15 mouse cellular contexts compared by ENCODE assay signal in genomic region chr3:101348501-101349161, GRCm38 (mm10). TPM values are rescaled to one million over a fixed set of nuclear protein-coding genes. Genes with fewer than 3 reads are reported as not detected.
DNase-seq lines count a peak whose midpoint lies in the region; ATAC-seq lines count a peak whose summit lies in the region.
"Had no signal": no experiment of that assay in that cellular context is flagged by ENCODE, and none has a peak within 500 bp of the region (broad histone marks: within the 10 kb centered on the region; RNA-seq: fewer than 3 reads in every experiment).

No protein-coding gene starts in this region.

- no peak for ATAC-seq in hindbrain, embryonic 12.5 days (ENCODE audit: low FRiP score)
- no peak for ATAC-seq in midbrain, embryonic 13.5 days
- ATAC-seq: CD4-positive, CD25-positive, alpha-beta regulatory T cell, adult 4 months; forebrain, embryonic 14.5 days; intestine, embryonic 15.5 days had no signal

- no peak overlapping the region for H3K4me3 ChIP-seq in hindbrain, embryonic 12.5 days
- no peak overlapping the region for H3K4me3 ChIP-seq in hindbrain, embryonic 10.5 days
- H3K4me3 ChIP-seq in midbrain, embryonic 13.5 days (replicated peaks), result no peak overlapping the region
- H3K4me3 ChIP-seq: embryonic facial prominence, embryonic 13.5 days; intestine, embryonic 15.5 days had no signal

- 0 out of 2 replicates have a peak, but pooled peaks cover 5% of the 10 kb centered on the region for H3K9me3 ChIP-seq in hindbrain, embryonic 12.5 days (replicated peaks)
- 0 out of 2 replicates have a peak, but pooled peaks cover 2% of the 10 kb centered on the region for H3K9me3 ChIP-seq in hindbrain, embryonic 10.5 days
- peaks cover 6% of the 10 kb centered on the region; the same call in 1 of the 2 replicates for H3K9me3 ChIP-seq in midbrain, embryonic 13.5 days
- H3K9me3 ChIP-seq: embryonic facial prominence, embryonic 13.5 days; intestine, embryonic 15.5 days had no signal

- 71% methylated on average over 9 of the region's 9 CpGs for WGBS in hindbrain, embryonic 12.5 days
- WGBS in hindbrain, embryonic 10.5 days, result 68% methylated on average over 9 of the region's 9 CpGs
- 63% methylated on average over 9 of the region's 9 CpGs for WGBS in midbrain, embryonic 13.5 days

- no peak overlapping the region for H3K4me2 ChIP-seq in hindbrain, embryonic 12.5 days (replicated peaks)
- H3K4me2 ChIP-seq in midbrain, embryonic 13.5 days (replicated peaks), result no peak overlapping the region
- H3K4me2 ChIP-seq: embryonic facial prominence, embryonic 13.5 days; intestine, embryonic 15.5 days had no signal

- no peaks in the 10 kb centered on the region for H3K36me3 ChIP-seq in hindbrain, embryonic 12.5 days
- no peaks in the 10 kb centered on the region for H3K36me3 ChIP-seq in hindbrain, embryonic 10.5 days
- H3K36me3 ChIP-seq in midbrain, embryonic 13.5 days, result no peaks in the 10 kb centered on the region
- H3K36me3 ChIP-seq: embryonic facial prominence, embryonic 13.5 days; intestine, embryonic 15.5 days had no signal

- H3K9ac ChIP-seq in hindbrain, embryonic 12.5 days, result no peak overlapping the region
- H3K9ac ChIP-seq in midbrain, embryonic 13.5 days (replicated peaks), result no peak overlapping the region
- H3K9ac ChIP-seq: embryonic facial prominence, embryonic 13.5 days; intestine, embryonic 15.5 days had no signal

- peak overlapping the region; percentile 62; the same call in 1 of the 2 replicates for H3K27ac ChIP-seq in hindbrain, embryonic 12.5 days
- H3K27ac ChIP-seq in hindbrain, embryonic 10.5 days, result no peak overlapping the region
- peak overlapping the region; percentile 74 for H3K27ac ChIP-seq in midbrain, embryonic 13.5 days
- H3K27ac ChIP-seq: intestine, embryonic 15.5 days; macrophage had no signal

- DNase-seq in hindbrain, embryonic 10.5 days (ENCODE audit: low spot score), result no peak
- peak; percentile 50 for DNase-seq in thymus, postnatal 0 days (ENCODE audit: low spot score)
- no peak for DNase-seq in thymus, adult 18-20 months
- DNase-seq in spleen, adult 18-20 months, result no peak
- no peak for DNase-seq in B cell, adult 2 months
- DNase-seq: cerebellum, postnatal 36 days; gastrocnemius, postnatal 14 days; kidney, postnatal 10 days had no signal

- peaks cover 33% of the 10 kb centered on the region for H3K4me1 ChIP-seq in hindbrain, embryonic 12.5 days
- peaks cover 30% of the 10 kb centered on the region for H3K4me1 ChIP-seq in hindbrain, embryonic 10.5 days (replicated peaks)
- H3K4me1 ChIP-seq in midbrain, embryonic 13.5 days (replicated peaks), result peaks cover 40% of the 10 kb centered on the region

- H3K27me3 ChIP-seq in hindbrain, embryonic 12.5 days, result no peaks in the 10 kb centered on the region
- H3K27me3 ChIP-seq in hindbrain, embryonic 10.5 days (ENCODE audit: insufficient read depth, poor library complexity, severe bottlenecking), result peaks cover 5% of the 10 kb centered on the region; the same call in 1 of the 2 replicates
- H3K27me3 ChIP-seq in midbrain, embryonic 13.5 days, result no peaks in the 10 kb centered on the region
- H3K27me3 ChIP-seq: embryonic facial prominence, embryonic 13.5 days; intestine, embryonic 15.5 days had no signal

RNA-seq across cellular contexts. Expression of gene Igsf3, which starts 28.3 kb away (rescaled TPM):
- polyA plus RNA-seq in hindbrain, embryonic 12.5 days (2016; fragmentation: Nextera tagmentation; extraction: Ambion mirVana), result 61.9 and 66.4 TPM in 2 replicates
- polyA plus RNA-seq in hindbrain, embryonic 10.5 days (2016; fragmentation: Nextera tagmentation; extraction: Ambion mirVana), result 29.9 and 37.4 TPM in 2 replicates
- polyA plus RNA-seq in thymus, postnatal 0 days (2015; fragmentation: Nextera tagmentation; extraction: Ambion mirVana), result 28.8 and 35.7 TPM in 2 replicates
- 75.5 and 79.1 TPM in 2 replicates for polyA plus RNA-seq in midbrain, embryonic 13.5 days (2015; fragmentation: Nextera tagmentation; extraction: Ambion mirVana)
